Mouse (Mus musculus): ENCODE measurements around the gene Mefv.
"Not testable (repeated sequence)": the region's sequence is repeated elsewhere in the genome, so short reads cannot be mapped to it uniquely, and the experiment has no call there.

Mefv gene

DNA sequence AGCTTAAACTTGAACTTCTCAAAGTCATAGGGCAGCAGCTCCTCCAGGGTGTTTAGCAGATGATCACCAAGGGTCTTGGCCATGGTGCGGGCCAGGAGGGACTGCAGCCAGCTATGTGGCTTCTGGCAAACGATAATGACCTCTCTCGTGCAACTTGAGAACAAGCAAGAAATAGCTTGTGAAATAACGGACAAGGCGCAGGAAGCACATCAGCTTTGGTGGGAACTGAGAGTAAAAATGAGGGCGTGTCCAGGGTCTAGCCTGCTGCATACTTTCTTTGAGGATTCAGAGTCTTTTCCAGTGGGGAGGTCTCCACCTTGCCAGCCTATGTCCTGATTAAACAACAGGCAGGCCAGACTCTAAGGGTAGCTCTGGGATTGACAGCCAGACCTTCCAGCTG is at the start of gene Mefv:
TSS of gene Mefv (minus strand) at position 118 of the 400 bp plus-strand sequence.
- peak in 1 of 2 experiments; percentile 7 for DNase-seq (ENCODE audit: low spot score in 2 of 2)

DNA sequence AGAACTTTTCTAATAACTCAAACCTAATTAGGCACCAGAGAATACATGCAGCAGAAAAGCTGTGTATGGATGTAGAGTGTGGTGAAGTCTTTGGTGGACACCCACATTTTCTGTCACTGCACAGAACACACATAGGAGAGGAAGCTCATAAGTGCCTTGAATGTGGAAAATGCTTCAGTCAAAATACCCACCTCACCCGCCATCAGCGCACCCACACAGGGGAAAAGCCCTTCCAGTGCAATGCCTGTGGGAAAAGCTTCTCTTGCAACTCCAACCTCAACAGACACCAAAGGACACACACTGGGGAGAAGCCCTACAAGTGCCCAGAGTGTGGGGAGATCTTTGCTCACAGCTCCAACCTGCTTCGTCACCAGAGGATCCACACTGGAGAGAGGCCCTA is 31.1 kb upstream of the Mefv start:
- no peak for DNase-seq (ENCODE audit: low spot score in 2 of 2)

DNA sequence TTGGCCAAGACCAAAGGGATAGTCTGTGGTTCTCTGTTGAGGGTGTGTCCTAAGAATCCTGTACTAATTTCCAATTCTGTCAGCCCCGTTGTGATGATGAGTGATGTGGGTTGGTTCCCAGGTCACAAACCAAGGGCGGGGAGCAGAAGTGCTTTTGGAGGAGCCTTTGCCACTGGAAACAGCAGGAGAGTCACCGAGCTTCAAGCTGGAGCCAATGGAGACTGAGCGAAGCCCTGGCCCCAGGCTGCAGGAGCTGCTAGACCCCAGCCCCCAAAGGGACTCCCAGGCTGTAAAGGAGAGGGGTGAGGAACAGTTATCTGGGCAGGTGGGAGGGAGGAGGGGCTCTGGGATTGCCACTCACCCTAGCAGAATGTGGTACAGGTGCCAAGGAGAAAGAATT is 27.8 kb upstream of the Mefv start:
- DNase-seq (ENCODE audit: low spot score in 2 of 2), result no peak

GRCm38 (mm10) chr16:3744186-3744700 is 26.3 kb upstream of the Mefv start:
- peak; percentile 56 to 59 for DNase-seq (ENCODE audit: low spot score in 2 of 2)

DNA sequence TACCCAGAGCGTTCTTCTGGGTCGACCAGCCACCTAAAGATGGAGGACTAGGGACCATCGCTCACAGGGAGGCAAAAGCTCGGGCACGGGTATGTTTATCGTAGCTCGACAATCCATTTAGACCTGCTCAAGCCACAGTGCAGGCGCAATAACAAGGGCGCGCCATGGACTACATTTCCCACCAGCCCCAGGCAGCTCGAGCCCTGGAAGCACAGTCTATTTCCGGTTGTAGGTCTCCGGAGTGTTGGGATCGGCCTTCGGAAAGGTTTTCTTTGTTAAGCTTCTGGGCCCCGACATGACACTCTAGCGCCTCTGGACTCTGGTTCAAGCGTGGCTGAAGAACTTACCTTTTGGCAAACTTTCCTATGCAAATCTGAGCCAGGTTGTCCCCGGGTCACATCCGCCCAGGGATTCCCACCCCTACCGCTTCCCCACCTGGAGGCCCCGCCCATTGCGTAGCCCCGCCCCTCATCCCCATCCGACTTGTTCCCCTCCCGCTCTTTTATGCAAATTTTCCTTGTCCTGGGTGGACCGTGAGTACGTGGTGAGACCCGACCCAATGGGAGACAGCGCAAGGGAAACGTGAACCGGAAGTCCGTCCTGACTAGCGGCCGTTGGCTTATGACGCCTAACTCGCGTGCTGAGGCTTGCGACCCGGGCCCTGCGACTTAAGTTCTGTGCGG is 25.7 kb upstream of the Mefv start, which contains the start of gene Zfp263:
TSS of gene Zfp263 (plus strand) at position 591 of the 683 bp plus-strand sequence.
- DNase-seq (ENCODE audit: low spot score in 2 of 2), result peak; percentile 94 to 95

- no peak for DNase-seq (ENCODE audit: low spot score in 2 of 2)
Measured at GRCm38 (mm10) chr16:3742466-3742865, 24.6 kb upstream of the Mefv start.

- DNase-seq (ENCODE audit: low spot score in 2 of 2), result no peak
Measured at GRCm38 (mm10) chr16:3733198-3733732, 15.4 kb upstream of the Mefv start.

- DNase-seq (ENCODE audit: low spot score in 2 of 2), result peak in 1 of 2 experiments; percentile 24
Measured at GRCm38 (mm10) chr16:3732612-3733011, 14.7 kb upstream of the Mefv start.

- no peak for DNase-seq (ENCODE audit: low spot score in 2 of 2)
Measured at GRCm38 (mm10) chr16:3727980-3728720, 10.3 kb upstream of the Mefv start.

DNA sequence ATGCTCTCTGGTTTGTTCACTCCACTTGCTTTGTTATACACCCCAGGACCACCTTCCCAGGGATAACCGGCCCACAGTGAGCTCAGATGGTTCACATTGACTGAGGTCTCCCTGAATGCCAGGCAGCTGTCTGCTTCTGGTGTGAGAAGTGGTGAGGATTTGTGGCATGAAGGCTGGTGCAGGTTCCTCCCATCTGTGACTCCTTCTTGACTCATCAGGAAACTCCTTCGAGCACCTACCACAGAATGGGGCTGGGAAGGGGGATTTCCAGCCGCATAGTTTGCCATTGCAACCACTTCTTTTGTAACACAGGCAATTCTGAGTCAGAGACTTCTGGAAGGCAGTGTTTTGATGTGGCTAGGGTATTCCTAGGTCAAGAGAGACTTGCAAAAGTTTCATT is 5.3 kb upstream of the Mefv start:
- peak in 1 of 2 experiments; percentile 15 for DNase-seq (ENCODE audit: low spot score in 2 of 2)

DNA sequence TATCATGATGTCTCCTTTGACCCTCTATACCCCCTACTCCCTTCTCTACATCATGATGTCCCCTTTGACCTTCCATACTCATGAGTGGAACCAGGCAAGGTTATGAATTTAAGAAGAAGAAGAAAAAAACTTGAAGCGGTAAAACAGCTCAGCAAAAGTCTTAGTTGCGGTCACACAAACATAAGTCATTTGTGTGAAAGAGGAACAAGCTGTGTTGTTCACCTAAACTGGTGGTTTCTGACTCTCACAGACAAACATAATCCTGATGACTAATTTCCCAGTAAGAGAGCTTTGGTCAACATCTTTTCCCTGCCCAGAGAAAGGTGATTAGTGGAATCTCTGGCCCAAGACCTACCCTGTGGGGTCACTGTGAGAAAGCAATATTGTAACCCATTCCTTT is 3.2 kb downstream of the Mefv start:
- DNase-seq (ENCODE audit: low spot score in 2 of 2), result peak in 1 of 2 experiments; percentile 10

- no peak for DNase-seq (ENCODE audit: low spot score in 2 of 2)
Measured at GRCm38 (mm10) chr16:3706680-3707079, 11.2 kb downstream of the Mefv start.

GRCm38 (mm10) chr16:3700893-3701292 is 17.0 kb downstream of the Mefv start:
- DNase-seq (ENCODE audit: low spot score in 2 of 2), result no peak

DNA sequence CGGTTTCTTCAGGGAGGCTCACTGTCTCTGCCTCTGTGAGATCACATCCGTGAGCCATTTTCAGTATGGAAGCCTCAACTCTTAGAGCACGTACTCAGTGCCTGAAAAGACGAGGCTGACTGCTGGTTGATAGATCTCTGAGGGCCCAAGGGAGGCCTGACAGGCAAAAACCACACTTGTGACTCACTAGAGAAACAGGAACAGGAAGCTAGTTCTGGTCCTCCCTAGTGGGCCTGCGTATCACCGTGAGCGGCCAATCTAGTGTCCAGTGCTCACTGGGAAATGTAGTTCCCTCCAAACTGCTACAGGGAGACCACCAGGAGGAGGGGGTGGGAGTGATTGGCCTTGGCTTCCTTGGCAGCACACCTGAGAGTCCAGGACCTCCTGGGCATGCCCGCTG is 18.6 kb downstream of the Mefv start:
- DNase-seq (ENCODE audit: low spot score in 2 of 2), result peak; percentile 48 to 51

GRCm38 (mm10) chr16:3689608-3690007 is 28.3 kb downstream of the Mefv start:
- DNase-seq (ENCODE audit: low spot score in 2 of 2), result not testable (repeated sequence)

All from spleen, postnatal 36 days (tissue).